Mouse (Mus musculus) liver, postnatal 0 days (tissue): ENCODE data around the gene Pdzrn3.

Source experiments
- CTCF ChIP-seq: sonication (generic); IDR thresholded peaks from 2 replicates; pipeline ENCODE4 v1.5.1; 2016; ENCODE audit warnings: antibody characterized with exemption, low read depth
- EP300 ChIP-seq: IDR thresholded peaks from 2 replicates; pipeline ENCODE4 v1.6.1; 2016; ENCODE audit warnings: antibody characterized with exemption, low read depth, mild to moderate bottlenecking

DNA sequence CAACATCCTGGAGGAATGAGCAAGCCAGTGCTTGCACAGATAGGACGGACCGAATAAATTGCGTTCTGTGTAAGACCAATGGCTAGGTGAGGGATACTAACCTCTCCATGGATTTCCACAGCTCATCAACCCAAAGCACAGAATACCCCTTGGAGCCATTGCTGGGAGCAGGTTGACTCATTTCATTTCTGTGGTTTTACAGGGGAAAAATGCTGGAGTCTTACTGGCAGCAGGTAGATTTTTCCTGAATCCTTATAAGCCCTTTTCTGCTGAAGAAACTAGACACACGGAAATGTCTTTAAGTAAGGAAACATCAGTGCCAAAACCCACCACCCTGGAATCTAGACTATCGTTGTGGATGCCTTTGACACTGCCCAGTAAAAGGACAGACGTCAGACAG is 72.2 kb downstream of the Pdzrn3 start:
- TF ChIP-seq CTCF = no peak
- TF ChIP-seq EP300 = no peak
